Mouse (Mus musculus): ENCODE measurements at regions not wholly inside any gene's neighbourhood (a gene's known extent, or its start where the extent isn't known, plus 50 kb on each side); places are given as distances from the start of the nearest gene placed in this dataset.
A peak's percentile ranks its signal among the peaks of the same experiment; 100 is the strongest.

GRCm38 (mm10) chr3:21296581-21297110, 779.8 kb upstream of the Tbl1xr1 start:
- H3K4me3 ChIP-seq, result no peak overlapping the region
- no peaks in the 10 kb centered on the region for H3K9me3 ChIP-seq
- 29% methylated on average over 1 of the region's 1 CpGs for WGBS
- H3K9ac ChIP-seq (replicated peaks), result no peak overlapping the region
- ATAC-seq (ENCODE audit: low FRiP score, low read depth), result no peak
- H3K4me2 ChIP-seq (replicated peaks), result no peak overlapping the region
- H3K27ac ChIP-seq (replicated peaks), result no peak overlapping the region
- no peaks in the 10 kb centered on the region for H3K4me1 ChIP-seq
- H3K36me3 ChIP-seq, result no peaks in the 10 kb centered on the region
- no peaks in the 10 kb centered on the region for H3K27me3 ChIP-seq

GRCm38 (mm10) chr3:21325329-21325896, 751.0 kb upstream of the Tbl1xr1 start:
- H3K9me3 ChIP-seq, result no peaks in the 10 kb centered on the region
- WGBS, result 63% methylated on average over 4 of the region's 4 CpGs
- no peaks in the 10 kb centered on the region for H3K27me3 ChIP-seq
- H3K27ac ChIP-seq (replicated peaks), result no peak overlapping the region
- ATAC-seq (ENCODE audit: low FRiP score, low read depth), result peak; percentile 54; the same call in 1 of the 2 replicates
- no peaks in the 10 kb centered on the region for H3K4me1 ChIP-seq
- H3K9ac ChIP-seq (replicated peaks), result no peak overlapping the region
- H3K36me3 ChIP-seq, result no peaks in the 10 kb centered on the region
- H3K4me2 ChIP-seq (replicated peaks), result no peak overlapping the region
- no peak overlapping the region for H3K4me3 ChIP-seq

- H3K4me1 ChIP-seq, result no peaks in the 10 kb centered on the region
- no peak for ATAC-seq (ENCODE audit: low FRiP score, low read depth)
- no peak overlapping the region for H3K4me3 ChIP-seq
- H3K27ac ChIP-seq (replicated peaks), result no peak overlapping the region
- no peak overlapping the region for H3K9ac ChIP-seq (replicated peaks)
- no peaks in the 10 kb centered on the region for H3K27me3 ChIP-seq
- H3K36me3 ChIP-seq, result no peaks in the 10 kb centered on the region
- no peak overlapping the region for H3K4me2 ChIP-seq (replicated peaks)
- H3K9me3 ChIP-seq, result no peaks in the 10 kb centered on the region
Observed at GRCm38 (mm10) chr3:21341916-21342315, 734.5 kb upstream of the Tbl1xr1 start.

GRCm38 (mm10) chr3:21343095-21343494, 733.4 kb upstream of the Tbl1xr1 start:
- Histone ChIP-seq H3K9me3 (no peaks in the 10 kb centered on the region), H3K4me1 (no peaks in the 10 kb centered on the region), H3K27me3 (no peaks in the 10 kb centered on the region), H3K4me2 (replicated peaks) (no peak overlapping the region), H3K9ac (replicated peaks) (no peak overlapping the region), H3K27ac (replicated peaks) (no peak overlapping the region), H3K4me3 (no peak overlapping the region), H3K36me3 (no peaks in the 10 kb centered on the region)
- WGBS, result 91% methylated on average over 1 of the region's 1 CpGs
- no peak for ATAC-seq (ENCODE audit: low FRiP score, low read depth)

- no peak overlapping the region for H3K27ac ChIP-seq (replicated peaks)
- ATAC-seq (ENCODE audit: low FRiP score, low read depth), result no peak
- no peaks in the 10 kb centered on the region for H3K27me3 ChIP-seq
- no peak overlapping the region for H3K4me3 ChIP-seq
- WGBS, result 78% methylated on average over 3 of the region's 3 CpGs
- no peaks in the 10 kb centered on the region for H3K9me3 ChIP-seq
- no peak overlapping the region for H3K9ac ChIP-seq (replicated peaks)
- H3K4me1 ChIP-seq, result no peaks in the 10 kb centered on the region
- H3K36me3 ChIP-seq, result no peaks in the 10 kb centered on the region
- no peak overlapping the region for H3K4me2 ChIP-seq (replicated peaks)
Observed at GRCm38 (mm10) chr3:21349421-21349820, 727.0 kb upstream of the Tbl1xr1 start.

GRCm38 (mm10) chr3:21356150-21356549, 720.3 kb upstream of the Tbl1xr1 start:
- no peak for ATAC-seq (ENCODE audit: low FRiP score, low read depth)
- no peak overlapping the region for H3K27ac ChIP-seq (replicated peaks)

GRCm38 (mm10) chr3:21356831-21357712, 719.4 kb upstream of the Tbl1xr1 start:
- H3K27me3 ChIP-seq, result no peaks in the 10 kb centered on the region
- no peaks in the 10 kb centered on the region for H3K36me3 ChIP-seq
- WGBS, result 61% methylated on average over 6 of the region's 6 CpGs
- no peaks in the 10 kb centered on the region for H3K9me3 ChIP-seq
- peaks cover 5% of the 10 kb centered on the region; the same call in 1 of the 2 replicates for H3K4me1 ChIP-seq
- no peak overlapping the region for H3K4me2 ChIP-seq (replicated peaks)
- H3K9ac ChIP-seq (replicated peaks), result no peak overlapping the region
- ATAC-seq (ENCODE audit: low FRiP score, low read depth), result peak; percentile 76
- H3K4me3 ChIP-seq, result no peak overlapping the region
- no peak overlapping the region for H3K27ac ChIP-seq (replicated peaks)

More at GRCm38 (mm10) chr3:21356150-21356549, 720.3 kb upstream of the Tbl1xr1 start:
- peaks cover 5% of the 10 kb centered on the region; the same call in 1 of the 2 replicates for H3K4me1 ChIP-seq
- whole genome bisulfite sequencing, result 78% methylated on average over 3 of the region's 3 CpGs
- no peak overlapping the region for H3K9ac ChIP-seq (replicated peaks)
- no peaks in the 10 kb centered on the region for H3K27me3 ChIP-seq
- no peak overlapping the region for H3K4me3 ChIP-seq
- H3K4me2 ChIP-seq (replicated peaks), result no peak overlapping the region
- H3K9me3 ChIP-seq, result no peaks in the 10 kb centered on the region
- no peaks in the 10 kb centered on the region for H3K36me3 ChIP-seq

- peaks cover 5% of the 10 kb centered on the region; the same call in 1 of the 2 replicates for H3K4me1 ChIP-seq
- H3K9me3 ChIP-seq, result no peaks in the 10 kb centered on the region
- no peak overlapping the region for H3K4me3 ChIP-seq
- H3K27ac ChIP-seq (replicated peaks), result no peak overlapping the region; the same call in 1 of the 2 replicates
- H3K4me2 ChIP-seq (replicated peaks), result no peak overlapping the region
- no peaks in the 10 kb centered on the region for H3K27me3 ChIP-seq
- no peaks in the 10 kb centered on the region for H3K36me3 ChIP-seq
- WGBS, result 88% methylated on average over 6 of the region's 6 CpGs
- no peak overlapping the region for H3K9ac ChIP-seq (replicated peaks)
- no peak for ATAC-seq (ENCODE audit: low FRiP score, low read depth)
Observed at GRCm38 (mm10) chr3:21358068-21358467, 718.4 kb upstream of the Tbl1xr1 start.

- H3K9ac ChIP-seq (replicated peaks), result no peak overlapping the region
- H3K9me3 ChIP-seq, result no peaks in the 10 kb centered on the region
- H3K27me3 ChIP-seq, result no peaks in the 10 kb centered on the region
- no peak overlapping the region for H3K4me2 ChIP-seq (replicated peaks)
- no peak overlapping the region for H3K4me3 ChIP-seq
- 86% methylated on average over 3 of the region's 3 CpGs for WGBS
- peaks cover 5% of the 10 kb centered on the region; the same call in 1 of the 2 replicates for H3K4me1 ChIP-seq
- no peak overlapping the region for H3K27ac ChIP-seq (replicated peaks)
- H3K36me3 ChIP-seq, result no peaks in the 10 kb centered on the region
- ATAC-seq (ENCODE audit: low FRiP score, low read depth), result no peak
Observed at GRCm38 (mm10) chr3:21361069-21361468, 715.4 kb upstream of the Tbl1xr1 start.

GRCm38 (mm10) chr3:21379816-21380215, 696.6 kb upstream of the Tbl1xr1 start:
- H3K4me1 ChIP-seq, result no peaks in the 10 kb centered on the region
- no peaks in the 10 kb centered on the region for H3K9me3 ChIP-seq
- H3K36me3 ChIP-seq, result no peaks in the 10 kb centered on the region
- no peak overlapping the region for H3K4me3 ChIP-seq
- no peak overlapping the region for H3K9ac ChIP-seq (replicated peaks)
- no peaks in the 10 kb centered on the region for H3K27me3 ChIP-seq
- H3K4me2 ChIP-seq (replicated peaks), result no peak overlapping the region
- no peak for ATAC-seq (ENCODE audit: low FRiP score, low read depth)
- H3K27ac ChIP-seq (replicated peaks), result no peak overlapping the region
- WGBS, result 91% methylated on average over 2 of the region's 2 CpGs

GRCm38 (mm10) chr3:21381072-21381471, 695.4 kb upstream of the Tbl1xr1 start:
- WGBS, result 68% methylated on average over 3 of the region's 3 CpGs

GRCm38 (mm10) chr3:21403551-21403950, 672.9 kb upstream of the Tbl1xr1 start:
- 89% methylated on average over 2 of the region's 2 CpGs for WGBS

More at GRCm38 (mm10) chr3:21381072-21381471, 695.4 kb upstream of the Tbl1xr1 start:
- H3K4me3 ChIP-seq, result no peak overlapping the region
- H3K36me3 ChIP-seq, result no peaks in the 10 kb centered on the region
- no peak overlapping the region for H3K27ac ChIP-seq (replicated peaks)
- H3K4me2 ChIP-seq (replicated peaks), result no peak overlapping the region
- no peak overlapping the region for H3K9ac ChIP-seq (replicated peaks)
- H3K9me3 ChIP-seq, result no peaks in the 10 kb centered on the region
- H3K4me1 ChIP-seq, result no peaks in the 10 kb centered on the region
- ATAC-seq (ENCODE audit: low FRiP score, low read depth), result no peak
- H3K27me3 ChIP-seq, result no peaks in the 10 kb centered on the region

More at GRCm38 (mm10) chr3:21403551-21403950, 672.9 kb upstream of the Tbl1xr1 start:
- Histone ChIP-seq H3K4me3 (no peak overlapping the region), H3K27ac (replicated peaks) (no peak overlapping the region), H3K27me3 (no peaks in the 10 kb centered on the region), H3K4me1 (no peaks in the 10 kb centered on the region), H3K4me2 (replicated peaks) (no peak overlapping the region), H3K9ac (replicated peaks) (no peak overlapping the region), H3K36me3 (no peaks in the 10 kb centered on the region), H3K9me3 (no peaks in the 10 kb centered on the region)
- ATAC-seq (ENCODE audit: low FRiP score, low read depth), result no peak
